Mouse (Mus musculus) spleen, postnatal 14 days (tissue): ENCODE results near the gene Olfr1310.
"Not testable (repeated sequence)": the region's sequence is repeated elsewhere in the genome, so short reads cannot be mapped to it uniquely, and the experiment has no call there.

Experiments used
- DNase-seq, 2 experiments: peaks; one replicate each; pipeline ENCODE4 v3.0.0; 2021 to 2022; ENCODE audit warnings: low spot score in 2 of 2

The Olfr1310 gene

GRCm38 (mm10) chr2:112012608-112013007, at the start of gene Olfr1310:
TSS of gene Olfr1310 (minus strand) at chr2:112012708.
- no peak for DNase-seq

- no peak for DNase-seq
Measured at GRCm38 (mm10) chr2:112050138-112050537, 37.6 kb upstream of the Olfr1310 start, which contains the start of gene Olfr1312. TSS of gene Olfr1312 (minus strand) at chr2:112050238.

- not testable (repeated sequence) for DNase-seq
Measured at GRCm38 (mm10) chr2:112026971-112027370, 14.5 kb upstream of the Olfr1310 start.

GRCm38 (mm10) chr2:112024312-112024711, 11.8 kb upstream of the Olfr1310 start, which contains the start of gene Olfr1311:
TSS of gene Olfr1311 (minus strand) at chr2:112024412.
- no peak for DNase-seq

- DNase-seq = no peak
Measured at GRCm38 (mm10) chr2:112014900-112015299, 2.4 kb upstream of the Olfr1310 start.

- DNase-seq = no peak
Measured at GRCm38 (mm10) chr2:111990181-111990580, 22.3 kb downstream of the Olfr1310 start, which contains the start of gene Olfr1309. TSS of gene Olfr1309 (minus strand) at chr2:111990281.

- DNase-seq = no peak
Measured at GRCm38 (mm10) chr2:111964844-111965243, 47.7 kb downstream of the Olfr1310 start, which contains the start of gene Olfr1308. TSS of gene Olfr1308 (minus strand) at chr2:111964944.
